Mouse (Mus musculus) lung, embryonic 16.5 days (tissue): ENCODE measurements around the gene Cblc. TPM values are rescaled to one million over a fixed set of nuclear protein-coding genes. Genes with fewer than 3 reads are reported as not detected.

ENCODE experiments used
- ATAC-seq: fragments of 200-750 bp; cut with Nextera tagmentation; 2 replicates; pipeline ENCODE4 v1.8.0; 2017; ENCODE audit warnings: low read depth, mild to moderate bottlenecking, moderate library complexity
- H3K27ac ChIP-seq: fragments of 300-500 bp; sonication (generic); 2 replicates; pipeline ENCODE4 v1.5.1; 2014; ENCODE audit warnings: mild to moderate bottlenecking, control low read depth, low read length
- H3K27me3 ChIP-seq: fragments of 300-500 bp; sonication (generic); 2 replicates; pipeline ENCODE4 v1.6.1; 2014; ENCODE audit warnings: low read depth, low read length, mixed read lengths; ENCODE audit not compliant: control insufficient read depth, insufficient read depth
- H3K36me3 ChIP-seq: fragments of 300-500 bp; sonication (generic); 2 replicates; pipeline ENCODE4 v1.6.1; 2014; ENCODE audit warnings: low read length; ENCODE audit not compliant: control insufficient read depth, insufficient read depth
- H3K4me1 ChIP-seq: fragments of 300-500 bp; sonication (generic); replicated peaks from 2 replicates; pipeline ENCODE4 v1.6.1; 2014; ENCODE audit warnings: low read length, mixed read lengths; ENCODE audit not compliant: control insufficient read depth, insufficient read depth
- H3K4me2 ChIP-seq: fragments of 300-500 bp; sonication (generic); 2 replicates; pipeline ENCODE4 v1.6.1; 2014; ENCODE audit warnings: low read depth, low read length, control low read depth
- H3K4me3 ChIP-seq: fragments of 300-500 bp; sonication (generic); 2 replicates; pipeline ENCODE4 v1.5.1; 2014; ENCODE audit warnings: mild to moderate bottlenecking, low read length, control low read depth
- H3K9ac ChIP-seq: fragments of 300-500 bp; sonication (generic); 2 replicates; pipeline ENCODE4 v1.6.1; 2014; ENCODE audit warnings: low read length, control low read depth
- H3K9me3 ChIP-seq: fragments of 300-500 bp; sonication (generic); 2 replicates; pipeline ENCODE4 v1.6.1; 2016; ENCODE audit warnings: low read length; ENCODE audit not compliant: control insufficient read depth
- WGBS: fragments of 180-500 bp; shearing (Covaris S2); extraction: QIAGEN DNeasy Blood & Tissue Kit; methylation state at CpG from one replicate; pipeline ENCODE4 v1.1.7; 2014; 5-methylcytosine and 5-hydroxymethylcytosine counted together
- polyA plus RNA-seq: library from polyadenylated mRNA; unstranded; fragments of >200 nt; fragmentation: Nextera tagmentation; extraction: Ambion mirVana; gene quantifications from 2 replicates; pipeline ENCODE4 v1.2.1, GENCODE M21; 2015

Cblc gene
- polyA plus RNA-seq, 1 experiment from 2014 or later: 17.8 TPM

DNA sequence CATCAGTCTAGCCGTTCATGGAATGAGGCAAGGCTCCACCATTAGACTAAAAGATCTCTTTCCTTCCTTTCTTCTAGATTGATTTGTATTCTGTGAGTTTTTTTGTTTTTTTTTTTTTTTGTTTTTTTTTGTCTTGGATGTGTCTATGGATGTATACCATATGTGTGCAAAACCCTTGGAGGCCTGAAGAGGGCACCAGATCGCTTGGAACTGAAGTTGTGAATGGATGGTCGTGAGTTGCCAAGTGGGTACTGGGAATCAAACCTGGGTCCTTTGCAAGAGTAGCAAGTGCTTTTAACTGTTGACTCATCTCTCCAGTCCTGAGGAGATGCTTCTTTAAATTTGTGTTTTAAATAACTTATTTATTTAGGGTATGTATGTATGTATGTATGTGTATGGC, 37.4 kb upstream of the Cblc start:
- no peak for ATAC-seq
- no peak overlapping the region for H3K27ac ChIP-seq
- no peak overlapping the region for H3K4me2 ChIP-seq
- no peaks in the 10 kb centered on the region for H3K36me3 ChIP-seq
- H3K4me1 ChIP-seq: peaks cover 11% of the 10 kb centered on the region
- WGBS: 58% methylated on average over 3 of the region's 3 CpGs
- no peaks in the 10 kb centered on the region for H3K9me3 ChIP-seq
- H3K4me3 ChIP-seq: no peak overlapping the region
- H3K9ac ChIP-seq: no peak overlapping the region
- no peaks in the 10 kb centered on the region for H3K27me3 ChIP-seq

DNA sequence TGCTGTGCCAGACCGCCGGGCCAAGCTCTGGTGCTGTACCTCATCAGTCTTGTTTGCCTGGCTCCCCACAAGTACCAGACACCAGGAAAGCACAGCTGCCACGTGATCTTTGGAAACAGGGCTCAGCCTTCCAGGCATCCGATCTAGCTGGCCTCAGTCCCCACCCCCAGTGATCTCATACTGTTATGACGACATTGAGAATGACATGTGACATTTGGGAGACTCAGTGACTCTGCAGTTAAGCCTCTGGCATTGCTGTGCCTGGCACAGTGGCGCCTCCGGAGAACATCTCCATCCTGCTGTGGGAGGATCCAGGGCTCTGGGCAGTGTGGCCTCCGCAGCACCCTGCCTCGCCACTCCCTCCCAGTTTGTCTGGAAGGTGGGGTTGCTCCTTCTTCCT, 35.2 kb upstream of the Cblc start:
- no peak overlapping the region for H3K27ac ChIP-seq
- H3K4me3 ChIP-seq: no peak overlapping the region
- no peak overlapping the region for H3K9ac ChIP-seq
- peak; percentile 16; the same call in 1 of the 2 replicates for ATAC-seq
- no peaks in the 10 kb centered on the region for H3K27me3 ChIP-seq
- WGBS: 33% methylated on average over 9 of the region's 9 CpGs
- peaks cover 12% of the 10 kb centered on the region for H3K4me1 ChIP-seq
- H3K36me3 ChIP-seq: no peaks in the 10 kb centered on the region
- H3K4me2 ChIP-seq: no peak overlapping the region
- H3K9me3 ChIP-seq: no peaks in the 10 kb centered on the region

GRCm38 (mm10) chr7:19830682-19831156, 34.1 kb upstream of the Cblc start:
- no peaks in the 10 kb centered on the region for H3K36me3 ChIP-seq
- no peaks in the 10 kb centered on the region for H3K9me3 ChIP-seq
- H3K27me3 ChIP-seq: no peaks in the 10 kb centered on the region
- no peak overlapping the region for H3K27ac ChIP-seq
- peak overlapping the region; percentile 0; the same call in 1 of the 2 replicates for H3K4me3 ChIP-seq
- 19% methylated on average over 13 of the region's 13 CpGs for WGBS
- peak; percentile 87 for ATAC-seq
- H3K4me1 ChIP-seq: peaks cover 15% of the 10 kb centered on the region
- H3K4me2 ChIP-seq: peak overlapping the region; percentile 26
- peak overlapping the region; percentile 33; the same call in 1 of the 2 replicates for H3K9ac ChIP-seq

GRCm38 (mm10) chr7:19829694-19830093, 33.1 kb upstream of the Cblc start:
- no peak for ATAC-seq
- Histone ChIP-seq H3K36me3 (no peaks in the 10 kb centered on the region), H3K27me3 (no peaks in the 10 kb centered on the region), H3K9me3 (no peaks in the 10 kb centered on the region), H3K9ac (no peak overlapping the region), H3K4me3 (no peak overlapping the region), H3K4me2 (no peak overlapping the region), H3K4me1 (peaks cover 16% of the 10 kb centered on the region), H3K27ac (no peak overlapping the region)
- 63% methylated on average over 3 of the region's 3 CpGs for WGBS

DNA sequence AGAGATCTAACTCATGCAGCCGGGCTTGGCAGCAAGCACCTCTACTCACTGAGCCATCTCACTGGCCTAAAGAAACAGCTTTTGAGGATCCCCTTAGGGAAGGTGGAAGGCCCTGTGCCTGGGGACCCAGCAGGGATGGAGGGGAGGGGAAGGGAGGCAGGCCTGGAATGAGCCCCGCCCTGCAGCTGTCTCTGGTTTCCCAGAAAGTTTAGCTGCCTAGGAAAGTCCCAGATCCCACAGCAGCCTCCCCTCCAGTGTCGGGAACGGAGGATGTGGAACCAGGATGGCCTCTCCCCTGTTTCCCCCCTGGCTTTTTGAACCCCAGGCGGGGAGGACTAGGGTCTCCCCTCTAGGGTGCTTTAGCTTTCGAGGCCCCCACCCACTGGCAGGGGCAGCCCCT, 30.1 kb upstream of the Cblc start:
- ATAC-seq: no peak
- no peaks in the 10 kb centered on the region for H3K36me3 ChIP-seq
- H3K4me3 ChIP-seq: no peak overlapping the region
- peaks cover 33% of the 10 kb centered on the region for H3K4me1 ChIP-seq
- no peak overlapping the region for H3K4me2 ChIP-seq
- H3K9me3 ChIP-seq: no peaks in the 10 kb centered on the region
- peaks cover 3% of the 10 kb centered on the region for H3K27me3 ChIP-seq
- no peak overlapping the region for H3K27ac ChIP-seq
- H3K9ac ChIP-seq: no peak overlapping the region
- WGBS: 31% methylated on average over 6 of the region's 6 CpGs

GRCm38 (mm10) chr7:19824182-19824973, 27.8 kb upstream of the Cblc start:
- H3K36me3 ChIP-seq: no peaks in the 10 kb centered on the region
- ATAC-seq: peak; percentile 93
- peak overlapping the region; percentile 14; the same call in 1 of the 2 replicates for H3K9ac ChIP-seq
- H3K4me1 ChIP-seq: peaks cover 23% of the 10 kb centered on the region
- H3K4me2 ChIP-seq: peak overlapping the region; percentile 38; the same call in 1 of the 2 replicates
- peak overlapping the region; percentile 7; the same call in 1 of the 2 replicates for H3K4me3 ChIP-seq
- WGBS: 18% methylated on average over 26 of the region's 26 CpGs
- peaks cover 5% of the 10 kb centered on the region for H3K27me3 ChIP-seq
- peak overlapping the region; percentile 85 for H3K27ac ChIP-seq
- no peaks in the 10 kb centered on the region for H3K9me3 ChIP-seq

GRCm38 (mm10) chr7:19823256-19824181, 26.9 kb upstream of the Cblc start:
- H3K9me3 ChIP-seq: no peaks in the 10 kb centered on the region
- 24% methylated on average over 16 of the region's 16 CpGs for WGBS
- peak overlapping the region; percentile 38; the same call in 1 of the 2 replicates for H3K4me2 ChIP-seq
- H3K27me3 ChIP-seq: peaks cover 5% of the 10 kb centered on the region
- peak overlapping the region; percentile 85 for H3K27ac ChIP-seq
- H3K4me1 ChIP-seq: peaks cover 26% of the 10 kb centered on the region
- H3K9ac ChIP-seq: peak overlapping the region; percentile 11; the same call in 1 of the 2 replicates
- H3K4me3 ChIP-seq: no peak overlapping the region
- H3K36me3 ChIP-seq: no peaks in the 10 kb centered on the region
- no peak for ATAC-seq

DNA sequence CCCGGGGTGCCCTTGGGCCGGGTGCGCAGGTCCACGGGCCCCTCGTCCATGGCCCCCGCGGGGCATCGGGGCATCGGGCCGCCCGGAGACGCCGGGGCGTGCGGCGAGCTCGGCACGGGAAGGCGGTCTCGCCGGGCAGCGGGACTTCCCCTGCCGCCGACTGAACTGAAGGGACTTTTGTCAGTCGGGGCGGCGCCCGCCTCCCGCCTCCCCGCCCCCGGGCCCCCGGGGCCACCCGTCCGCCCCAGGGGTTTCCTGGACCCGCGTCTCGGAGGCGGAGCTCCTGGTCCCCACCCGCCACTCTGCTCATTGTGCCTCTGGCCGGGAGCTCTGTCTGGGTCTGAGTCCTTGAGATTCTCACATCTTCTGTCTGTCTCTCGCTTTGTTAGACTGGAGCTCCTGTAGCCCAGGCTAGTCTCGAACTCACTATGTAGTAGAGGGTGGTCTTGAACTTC, 26.0 kb upstream of the Cblc start, which contains the start of gene Bcl3:
Gene Bcl3 (minus strand): TSS at position 167 of the 455 bp plus-strand sequence.
- Histone ChIP-seq H3K27ac (peak within 1 kb of the TSS; percentile 85), H3K27me3 (peaks cover 5% of the 10 kb centered on the region), H3K9me3 (no peaks in the 10 kb centered on the region), H3K36me3 (no peaks in the 10 kb centered on the region), H3K4me2 (peak within 1 kb of the TSS; percentile 95), H3K9ac (peak within 1 kb of the TSS; percentile 75), H3K4me3 (peak within 1 kb of the TSS; percentile 57), H3K4me1 (peaks cover 35% of the 10 kb centered on the region)
- 1% methylated on average over 22 of the region's 42 CpGs for WGBS
- ATAC-seq: 0 out of 2 replicates have a peak, but pooled peaks have one; percentile 16
